Mouse (Mus musculus) embryonic facial prominence, embryonic 13.5 days (tissue): ENCODE data around the gene Ttc21b. TPM values are rescaled to one million over a fixed set of nuclear protein-coding genes. Genes with fewer than 3 reads are reported as not detected.

Experiments used
- polyA plus RNA-seq: library from polyadenylated mRNA; unstranded; fragments of >200 nt; fragmentation: Nextera tagmentation; extraction: Ambion mirVana; gene quantifications from 2 replicates; pipeline ENCODE4 v1.2.1, GENCODE M21; 2015

The Ttc21b gene
- polyA plus RNA-seq, 1 experiment from 2014 or later, result 13.8 TPM

Other genes with a start within 250 kb of the Ttc21b start
- gene Galnt3, start 131.6 kb downstream of the Ttc21b start, polyA plus RNA-seq, result 2.9 and 5.2 TPM in 2 replicates
- gene Scn1a, start 184.2 kb upstream of the Ttc21b start, polyA plus RNA-seq, result 1.4 and 1.7 TPM in 2 replicates